Mouse (Mus musculus) embryo, embryonic 10.5 days (tissue): ENCODE measurements around the gene Sptlc2.
"Not testable (repeated sequence)": the region's sequence is repeated elsewhere in the genome, so short reads cannot be mapped to it uniquely, and the experiment has no call there.

Experiments
- DNase-seq: peaks from one replicate; pipeline ENCODE4 v3.0.0-alpha.2; 2015; ENCODE audit warnings: low spot score

The Sptlc2 gene

DNA sequence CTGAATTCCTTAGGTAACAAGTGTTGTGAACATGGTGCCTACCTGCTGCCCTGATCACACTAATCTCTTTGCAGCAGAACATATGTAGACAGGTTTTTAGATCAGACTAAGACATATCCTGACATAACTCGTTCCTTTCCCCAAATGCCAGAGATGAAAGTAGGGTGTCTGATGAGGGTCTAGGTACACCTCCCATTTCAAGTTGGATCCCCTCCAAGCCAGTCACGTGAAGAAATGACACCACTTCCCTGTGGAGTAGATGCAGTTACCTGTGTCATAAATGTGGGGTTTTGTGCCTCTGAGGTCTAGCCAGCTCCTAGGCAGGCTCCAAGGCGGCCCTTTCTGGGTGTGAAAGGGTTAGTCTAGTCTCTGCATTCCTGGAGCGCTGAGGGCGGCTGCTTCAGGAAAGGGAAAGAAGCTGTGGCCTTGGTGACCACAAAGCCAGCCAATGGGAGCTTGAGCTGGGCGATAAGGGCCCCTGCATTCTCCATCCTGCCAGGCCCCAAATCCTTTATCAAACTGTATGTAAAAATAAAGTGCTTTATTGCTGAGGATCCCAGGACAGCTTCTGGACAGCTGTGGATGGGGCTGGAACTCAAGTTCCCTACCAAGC lies 109.9 kb downstream of the Sptlc2 start:
- peak; percentile 52 for DNase-seq

DNA sequence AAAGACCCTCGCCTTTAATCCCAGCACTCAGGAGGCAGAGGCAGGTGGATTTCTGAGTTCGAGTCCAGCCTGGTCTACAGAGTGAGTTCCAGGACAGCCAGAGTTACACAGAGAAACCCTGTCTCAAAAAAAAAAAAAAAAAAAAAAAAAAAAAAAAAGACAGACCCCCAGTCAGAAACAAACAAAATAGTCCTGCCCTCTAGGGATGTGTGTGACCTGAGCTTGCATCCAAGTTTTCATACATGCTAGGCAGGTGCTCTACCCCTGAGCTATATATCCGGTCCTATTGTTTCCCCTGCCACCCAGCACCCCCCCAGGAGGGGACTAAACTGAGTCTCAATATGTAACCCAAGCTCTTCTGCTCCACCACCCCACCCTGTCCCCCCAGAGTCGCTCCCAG lies 110.9 kb downstream of the Sptlc2 start:
- not testable (repeated sequence) for DNase-seq

DNA sequence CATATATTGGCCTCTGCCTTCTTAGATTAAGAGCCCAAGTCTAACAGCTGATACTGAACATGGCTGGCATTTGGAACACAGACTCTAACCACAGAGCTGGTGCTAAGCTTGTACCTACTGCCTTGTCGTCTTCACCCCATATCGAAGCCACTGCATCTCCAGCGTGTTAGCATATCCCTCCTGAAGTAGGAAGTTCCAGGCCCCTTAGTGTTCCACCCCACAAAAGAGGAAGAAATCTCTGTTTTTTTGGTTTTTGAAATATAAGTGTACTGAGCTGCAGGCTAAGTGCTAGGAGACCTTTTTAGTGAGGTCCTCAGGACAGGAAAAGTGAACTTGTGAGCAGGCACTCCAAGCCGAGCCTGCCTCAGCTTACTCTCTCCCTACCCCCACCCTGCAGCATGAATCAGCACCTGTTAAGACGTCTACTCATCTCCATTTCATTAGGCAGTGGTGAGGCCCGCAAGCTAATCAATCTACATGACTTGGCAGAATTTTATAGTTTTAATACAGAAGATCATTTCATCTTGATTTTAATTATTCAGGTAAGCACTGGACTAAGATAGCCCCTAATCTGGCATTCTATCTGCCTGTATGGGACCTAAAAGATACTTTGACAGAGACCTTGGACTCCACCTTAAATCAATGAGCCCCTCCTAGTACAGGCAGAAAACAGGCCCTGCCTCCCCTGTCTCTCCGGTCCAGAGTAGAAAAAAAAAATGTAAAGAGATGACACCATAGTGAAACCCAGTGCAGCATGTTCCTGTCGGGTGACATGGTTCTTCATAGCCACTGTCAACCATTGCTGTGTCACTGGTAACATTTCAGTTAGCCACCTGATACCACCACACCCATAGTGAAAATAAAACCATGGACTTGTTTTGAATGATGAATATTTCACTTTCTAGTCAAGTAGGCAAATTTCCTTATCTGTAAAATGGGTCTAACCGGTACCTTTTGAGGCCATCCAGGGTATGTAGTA lies 113.0 kb downstream of the Sptlc2 start:
- DNase-seq, result no peak

DNA sequence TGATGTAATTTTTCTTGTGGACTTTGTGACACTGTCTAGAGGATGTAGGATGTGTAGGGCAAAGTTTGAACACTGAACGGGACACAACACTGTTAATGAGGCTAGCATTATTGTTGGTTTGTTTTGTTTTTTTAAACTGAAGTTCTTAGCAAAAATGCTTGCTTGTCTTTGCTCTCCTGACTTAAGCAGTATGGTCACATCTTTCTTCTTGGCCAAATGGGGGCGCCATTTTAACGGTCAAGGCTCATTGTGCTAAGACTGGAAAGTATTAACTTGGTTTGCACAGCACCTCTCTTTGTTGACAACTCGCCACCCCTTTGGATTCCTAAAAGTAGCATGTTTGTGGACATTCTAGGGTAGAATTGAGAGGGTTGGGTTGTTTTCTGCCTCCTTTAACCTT lies 120.5 kb downstream of the Sptlc2 start:
- peak; percentile 68 for DNase-seq

DNA sequence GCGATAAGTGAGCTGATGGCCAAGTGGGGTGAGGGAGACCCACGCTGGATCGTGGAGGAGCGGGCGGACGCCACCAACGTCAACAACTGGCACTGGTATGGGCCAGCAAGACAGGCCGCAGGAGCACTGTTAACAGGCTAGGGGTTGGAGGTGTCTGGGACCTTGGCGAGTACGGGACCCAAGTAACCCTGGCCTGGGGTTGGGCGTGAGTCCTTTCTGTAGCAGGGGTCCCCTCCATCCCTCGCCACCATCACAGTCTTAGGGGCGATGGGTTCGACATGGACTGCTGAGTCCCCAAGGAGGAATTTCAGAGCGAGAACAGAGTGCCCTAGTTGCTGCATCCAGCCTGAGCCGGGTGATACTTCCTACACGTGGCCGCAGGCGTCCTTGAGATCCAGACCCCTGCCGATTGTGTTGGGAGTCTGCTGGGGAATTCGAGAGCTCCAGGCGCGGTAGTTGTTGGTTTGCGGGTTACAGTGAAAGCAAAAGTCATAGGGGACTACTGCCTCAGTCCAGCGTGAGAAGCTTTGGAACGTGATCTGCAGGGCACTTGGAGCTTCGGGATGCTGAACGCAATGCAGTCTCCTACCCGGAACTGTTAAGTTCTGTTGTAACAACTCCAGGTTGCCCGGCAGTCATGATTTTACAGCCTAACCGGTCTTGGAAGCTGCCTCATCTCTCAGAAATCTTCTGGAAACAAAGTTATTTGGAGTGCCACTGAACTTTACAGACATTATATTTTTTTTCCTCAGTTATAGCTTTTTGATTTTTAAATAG lies 121.1 kb downstream of the Sptlc2 start:
- peak; percentile 64 for DNase-seq

DNA sequence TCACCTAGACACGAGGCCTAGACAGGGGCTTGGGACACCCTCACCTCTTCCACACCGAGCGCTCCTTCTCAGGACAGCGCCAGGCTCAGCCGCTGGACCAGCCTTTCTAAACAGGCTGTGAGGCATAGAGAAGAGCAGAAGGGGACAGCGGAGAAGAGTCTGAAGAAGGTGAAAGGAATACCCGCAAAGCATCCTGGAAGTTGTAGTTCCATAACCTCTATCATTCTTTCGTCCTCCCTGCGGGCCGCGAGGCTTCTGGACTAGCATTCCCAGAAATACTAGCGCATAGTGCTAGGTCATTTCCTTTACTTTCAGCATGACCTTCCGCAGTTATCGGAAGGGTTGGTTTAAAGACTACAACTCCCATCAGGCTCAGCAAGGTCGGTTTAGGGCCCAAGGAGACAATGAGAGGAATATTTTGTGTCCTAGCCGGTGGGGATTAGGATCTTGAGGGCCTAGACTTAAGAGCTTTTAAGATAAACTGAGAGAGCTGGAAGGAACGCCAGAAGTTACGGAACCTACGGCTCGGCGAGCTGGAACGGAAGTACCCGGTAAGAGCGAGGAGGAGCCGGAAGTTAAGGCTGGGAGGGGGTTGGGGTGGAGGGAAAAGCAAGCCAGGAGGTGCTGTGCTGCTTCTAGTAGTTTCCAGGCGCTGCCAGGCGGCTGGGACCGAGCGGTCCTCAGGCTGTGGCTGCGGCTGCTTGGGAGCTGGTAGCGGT lies 121.9 kb downstream of the Sptlc2 start, which contains the start of the genes Vipas39 and Ahsa1:
Vipas39 (minus strand) TSS at position 149 of the 719 bp plus-strand sequence.
Ahsa1 (plus strand) TSS at position 372 of the 719 bp plus-strand sequence.
- peak; percentile 99 for DNase-seq

DNA sequence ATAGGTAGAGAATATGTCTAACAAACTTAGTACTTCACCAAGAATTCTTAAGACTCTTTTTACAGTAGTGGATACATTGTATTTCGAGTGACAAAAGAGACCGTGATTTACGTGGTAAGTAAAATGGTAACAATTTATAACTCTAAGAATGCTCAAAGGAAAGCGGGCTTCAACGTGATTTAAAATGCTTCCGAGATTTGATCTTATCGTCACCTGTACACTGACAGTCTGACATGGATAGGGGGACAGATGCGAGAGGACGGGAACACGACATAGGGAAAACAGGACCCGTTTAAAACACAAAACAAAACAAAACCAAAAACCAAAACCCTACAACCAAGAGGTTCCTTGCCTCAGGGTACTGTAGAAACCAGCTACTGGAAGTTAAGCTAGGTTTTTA lies 122.7 kb downstream of the Sptlc2 start:
- DNase-seq, result no peak

GRCm38 (mm10) chr12:87260562-87260961 lies 127.6 kb downstream of the Sptlc2 start:
- DNase-seq, result no peak

- no peak for DNase-seq
Observed at GRCm38 (mm10) chr12:87256629-87257028, 131.5 kb downstream of the Sptlc2 start.
